Mouse (Mus musculus): ENCODE results near the gene Olfr357. TPM values are rescaled to one million over a fixed set of nuclear protein-coding genes. Genes with fewer than 3 reads are reported as not detected.

Gene Olfr357
- not detected in 2 replicates for polyA plus RNA-seq (2014; fragmentation: Nextera tagmentation; extraction: Ambion mirVana)

DNA sequence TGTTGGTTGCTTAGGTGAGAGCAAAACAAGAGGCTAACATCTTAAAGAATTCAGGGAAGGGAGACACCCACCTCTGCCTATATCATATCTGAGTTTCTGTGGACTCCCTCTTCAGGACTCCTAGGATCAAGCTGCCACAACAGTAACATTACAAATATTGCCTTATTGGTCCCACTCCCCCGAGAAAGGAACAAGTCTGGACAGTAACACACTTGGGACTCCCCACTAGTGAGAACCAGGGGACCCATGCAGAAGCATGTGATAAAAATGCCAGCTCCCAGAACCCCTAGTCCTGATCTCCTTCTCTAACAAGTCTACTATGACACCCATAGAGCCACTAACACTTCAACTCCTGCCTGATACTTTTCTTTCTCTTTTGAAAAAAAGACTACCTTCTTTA lies at the start of gene Olfr357:
Gene Olfr357 (plus strand): TSS at position 301 of the 400 bp plus-strand sequence.
- 58% methylated on average over 1 of the region's 1 CpGs for WGBS
- Histone ChIP-seq H3K9me3 (ENCODE audit: control insufficient read depth, low read length) (0 out of 2 replicates have a peak, but pooled peaks cover 2% of the 10 kb centered on the region), H3K9ac (ENCODE audit: low read length) (no peak within 1 kb of the TSS), H3K27ac (ENCODE audit: low read depth) (no peak within 1 kb of the TSS), H3K4me2 (ENCODE audit: low read length) (no peak within 1 kb of the TSS), H3K36me3 (ENCODE audit: control insufficient read depth, insufficient read depth, low read length) (no peaks in the 10 kb centered on the region), H3K27me3 (replicated peaks; ENCODE audit: control insufficient read depth, insufficient read depth, low read length) (no peaks in the 10 kb centered on the region), H3K4me3 (ENCODE audit: low read depth, low read length) (no peak within 1 kb of the TSS), H3K4me1 (replicated peaks; ENCODE audit: control insufficient read depth, insufficient read depth, low read length) (no peaks in the 10 kb centered on the region)
- DNase-seq (ENCODE audit: low spot score): no peak
- ATAC-seq (replicated peaks; ENCODE audit: low FRiP score, low TSS enrichment, low read depth): no peak

DNA sequence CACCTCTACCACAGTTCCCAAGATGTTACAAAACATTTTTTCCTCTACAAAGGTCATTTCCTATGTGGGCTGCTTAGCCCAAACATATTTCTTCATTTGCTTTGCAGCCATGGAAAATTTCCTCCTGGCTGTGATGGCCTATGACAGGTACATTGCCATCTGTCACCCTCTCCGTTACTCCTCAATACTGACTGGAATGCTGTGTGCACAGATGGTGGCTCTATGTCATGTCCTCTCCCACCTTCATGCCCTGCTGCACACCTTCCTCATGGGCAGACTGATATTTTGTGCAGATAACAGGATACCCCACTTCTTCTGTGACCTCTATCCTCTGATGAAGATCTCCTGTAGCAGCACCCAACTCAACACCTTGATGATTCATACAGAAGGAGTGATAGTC lies 3.4 kb downstream of the Olfr357 start:
- WGBS: 56% methylated on average over 1 of the region's 1 CpGs
- Histone ChIP-seq H3K27ac (ENCODE audit: low read depth) (no peak overlapping the region), H3K27me3 (replicated peaks; ENCODE audit: control insufficient read depth, insufficient read depth, low read length) (no peaks in the 10 kb centered on the region), H3K4me1 (replicated peaks; ENCODE audit: control insufficient read depth, insufficient read depth, low read length) (no peaks in the 10 kb centered on the region), H3K36me3 (ENCODE audit: control insufficient read depth, insufficient read depth, low read length) (no peaks in the 10 kb centered on the region), H3K4me3 (ENCODE audit: low read depth, low read length) (no peak overlapping the region), H3K9me3 (ENCODE audit: control insufficient read depth, low read length) (no peaks in the 10 kb centered on the region), H3K4me2 (ENCODE audit: low read length) (no peak overlapping the region), H3K9ac (ENCODE audit: low read length) (no peak overlapping the region)
- ATAC-seq (replicated peaks; ENCODE audit: low FRiP score, low TSS enrichment, low read depth) (no peak), DNase-seq (ENCODE audit: low spot score) (no peak)

DNA sequence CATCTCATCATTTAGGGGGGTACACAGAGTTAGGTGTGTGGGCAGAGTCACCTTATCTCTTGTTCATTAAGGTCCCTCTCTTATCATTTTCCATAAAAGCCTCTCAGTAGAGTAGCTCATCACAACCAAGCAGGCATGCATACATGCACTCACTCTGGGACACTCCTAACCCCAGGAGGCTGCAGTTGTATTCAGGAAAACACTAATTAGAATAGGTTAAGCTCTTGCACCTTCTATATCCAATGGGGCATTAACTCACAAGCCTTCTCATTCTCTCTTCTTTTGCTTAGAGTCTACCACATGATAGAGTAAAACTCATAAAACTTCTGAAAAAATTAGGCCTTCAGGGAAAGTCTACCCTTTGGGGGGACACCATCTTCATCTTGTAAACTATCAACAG lies 15.6 kb downstream of the Olfr357 start, which contains the start of gene Olfr358:
Gene Olfr358 (minus strand): TSS at position 101 of the 400 bp plus-strand sequence.
- Histone ChIP-seq H3K9me3 (ENCODE audit: control insufficient read depth, low read length) (no peaks in the 10 kb centered on the region), H3K36me3 (ENCODE audit: control insufficient read depth, insufficient read depth, low read length) (no peaks in the 10 kb centered on the region), H3K4me3 (ENCODE audit: low read depth, low read length) (no peak within 1 kb of the TSS), H3K27me3 (replicated peaks; ENCODE audit: control insufficient read depth, insufficient read depth, low read length) (no peaks in the 10 kb centered on the region), H3K27ac (ENCODE audit: low read depth) (no peak within 1 kb of the TSS), H3K4me1 (replicated peaks; ENCODE audit: control insufficient read depth, insufficient read depth, low read length) (no peaks in the 10 kb centered on the region), H3K4me2 (ENCODE audit: low read length) (no peak within 1 kb of the TSS), H3K9ac (ENCODE audit: low read length) (no peak within 1 kb of the TSS)
- ATAC-seq (replicated peaks; ENCODE audit: low FRiP score, low TSS enrichment, low read depth) (no peak), DNase-seq (ENCODE audit: low spot score) (no peak)

Other genes with a start within 250 kb of the Olfr357 start
- gene Olfr348, start 209.6 kb upstream of the Olfr357 start, polyA plus RNA-seq (2014; fragmentation: Nextera tagmentation; extraction: Ambion mirVana): not detected in 2 replicates
- not detected in 2 replicates for gene Olfr50, start 203.3 kb upstream of the Olfr357 start, polyA plus RNA-seq (2014; fragmentation: Nextera tagmentation; extraction: Ambion mirVana)
- not detected in 2 replicates for gene Olfr3, start 176.8 kb upstream of the Olfr357 start, polyA plus RNA-seq (2014; fragmentation: Nextera tagmentation; extraction: Ambion mirVana)
- not detected in 2 replicates for gene Olfr350, start 147.5 kb upstream of the Olfr357 start, polyA plus RNA-seq (2014; fragmentation: Nextera tagmentation; extraction: Ambion mirVana)
- not detected in 2 replicates for gene Olfr351, start 131.2 kb upstream of the Olfr357 start, polyA plus RNA-seq (2014; fragmentation: Nextera tagmentation; extraction: Ambion mirVana)
- not detected in 2 replicates for gene Olfr352, start 125.4 kb upstream of the Olfr357 start, polyA plus RNA-seq (2014; fragmentation: Nextera tagmentation; extraction: Ambion mirVana)
- gene Olfr353, start 100.9 kb upstream of the Olfr357 start, polyA plus RNA-seq (2014; fragmentation: Nextera tagmentation; extraction: Ambion mirVana): not detected in 2 replicates
- gene Olfr354, start 88.1 kb upstream of the Olfr357 start, polyA plus RNA-seq (2014; fragmentation: Nextera tagmentation; extraction: Ambion mirVana): not detected in 2 replicates
- gene Olfr355, start 64.9 kb upstream of the Olfr357 start, polyA plus RNA-seq (2014; fragmentation: Nextera tagmentation; extraction: Ambion mirVana): not detected in 2 replicates
- not detected in 2 replicates for gene Olfr356, start 56.7 kb upstream of the Olfr357 start, polyA plus RNA-seq (2014; fragmentation: Nextera tagmentation; extraction: Ambion mirVana)
- gene Olfr358, start 15.5 kb downstream of the Olfr357 start, polyA plus RNA-seq (2014; fragmentation: Nextera tagmentation; extraction: Ambion mirVana): not detected in 2 replicates
- gene Olfr360, start 71.9 kb downstream of the Olfr357 start, polyA plus RNA-seq (2014; fragmentation: Nextera tagmentation; extraction: Ambion mirVana): not detected in 2 replicates
- not detected in 2 replicates for gene Olfr361, start 95.5 kb downstream of the Olfr357 start, polyA plus RNA-seq (2014; fragmentation: Nextera tagmentation; extraction: Ambion mirVana)
- gene Olfr362, start 124.1 kb downstream of the Olfr357 start, polyA plus RNA-seq (2014; fragmentation: Nextera tagmentation; extraction: Ambion mirVana): not detected in 2 replicates
- not detected in 2 replicates for gene Olfr364-ps1, start 145.5 kb downstream of the Olfr357 start, polyA plus RNA-seq (2014; fragmentation: Nextera tagmentation; extraction: Ambion mirVana)
- gene Olfr365, start 194.4 kb downstream of the Olfr357 start, polyA plus RNA-seq (2014; fragmentation: Nextera tagmentation; extraction: Ambion mirVana): not detected in 2 replicates
- not detected in 2 replicates for gene Olfr366, start 217.7 kb downstream of the Olfr357 start, polyA plus RNA-seq (2014; fragmentation: Nextera tagmentation; extraction: Ambion mirVana)